Mouse (Mus musculus): ENCODE results near the gene Gm14440. TPM values are rescaled to one million over a fixed set of nuclear protein-coding genes. Genes with fewer than 3 reads are reported as not detected.

Gene Gm14440
- 2.4 TPM for polyA plus RNA-seq (2014; fragmentation: Illumina TruSeq; extraction: RNeasy Lipid Tissue Mini Kit (QIAGEN cat#74804); ENCODE audit: insufficient read depth, low read depth, low replicate concordance)

DNA sequence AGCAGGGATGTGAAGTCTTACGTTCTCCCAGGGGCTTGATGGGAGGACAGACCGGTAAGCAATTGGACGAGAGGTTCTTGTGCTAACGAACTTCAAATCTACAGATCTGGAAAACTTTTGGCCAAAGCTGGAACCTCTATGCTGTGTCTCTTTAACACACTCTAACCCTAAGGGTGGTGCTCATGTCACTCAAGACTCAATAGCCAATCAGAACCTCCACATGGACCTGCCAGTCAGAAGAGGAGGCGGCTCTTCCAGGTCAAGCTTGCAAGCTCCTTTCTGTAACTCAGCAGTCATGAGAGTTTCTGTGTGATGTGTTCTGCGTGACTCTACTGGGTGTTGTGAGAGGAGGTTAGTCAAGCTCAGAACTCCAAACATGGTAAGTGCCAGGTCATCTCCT lies at the start of gene Gm14440:
Gm14440 (plus strand) TSS at position 301 of the 400 bp plus-strand sequence.

Other genes with a start within 250 kb of the Gm14440 start
- not detected for gene Gm14393, start 207.3 kb upstream of the Gm14440 start, polyA plus RNA-seq (2014; fragmentation: Illumina TruSeq; extraction: RNeasy Lipid Tissue Mini Kit (QIAGEN cat#74804); ENCODE audit: insufficient read depth, low read depth, low replicate concordance)
- gene Gm14399, start 133.1 kb upstream of the Gm14440 start, polyA plus RNA-seq (2014; fragmentation: Illumina TruSeq; extraction: RNeasy Lipid Tissue Mini Kit (QIAGEN cat#74804); ENCODE audit: insufficient read depth, low read depth, low replicate concordance), result 2.5 TPM
- 0.27 TPM for gene Gm14443, start 99.3 kb upstream of the Gm14440 start, polyA plus RNA-seq (2014; fragmentation: Illumina TruSeq; extraction: RNeasy Lipid Tissue Mini Kit (QIAGEN cat#74804); ENCODE audit: insufficient read depth, low read depth, low replicate concordance)
- gene Gm14391, start 68.2 kb upstream of the Gm14440 start, polyA plus RNA-seq (2014; fragmentation: Illumina TruSeq; extraction: RNeasy Lipid Tissue Mini Kit (QIAGEN cat#74804); ENCODE audit: insufficient read depth, low read depth, low replicate concordance), result 3.4 TPM
- gene Gm4631, start 63.1 kb downstream of the Gm14440 start, polyA plus RNA-seq (2014; fragmentation: Illumina TruSeq; extraction: RNeasy Lipid Tissue Mini Kit (QIAGEN cat#74804); ENCODE audit: insufficient read depth, low read depth, low replicate concordance), result 11.9 TPM
- 2.8 TPM for gene Zfp968, start 97.3 kb downstream of the Gm14440 start, polyA plus RNA-seq (2014; fragmentation: Illumina TruSeq; extraction: RNeasy Lipid Tissue Mini Kit (QIAGEN cat#74804); ENCODE audit: insufficient read depth, low read depth, low replicate concordance)
- gene Gm4724, start 160.7 kb downstream of the Gm14440 start, polyA plus RNA-seq (2014; fragmentation: Illumina TruSeq; extraction: RNeasy Lipid Tissue Mini Kit (QIAGEN cat#74804); ENCODE audit: insufficient read depth, low read depth, low replicate concordance), result 15.3 TPM
- 3.5 TPM for gene Zfp965, start 194.9 kb downstream of the Gm14440 start, polyA plus RNA-seq (2014; fragmentation: Illumina TruSeq; extraction: RNeasy Lipid Tissue Mini Kit (QIAGEN cat#74804); ENCODE audit: insufficient read depth, low read depth, low replicate concordance)

Measured in lung, adult 10 weeks (tissue).